Mouse (Mus musculus) liver, embryonic 12.5 days (tissue): ENCODE results near the gene Crcp. TPM values are rescaled to one million over a fixed set of nuclear protein-coding genes. Genes with fewer than 3 reads are reported as not detected.

Experiments
- polyA plus RNA-seq: library from polyadenylated mRNA; unstranded; fragments of >200 nt; fragmentation: Nextera tagmentation; extraction: Ambion mirVana; gene quantifications from 2 replicates; pipeline ENCODE4 v1.2.1, GENCODE M21; 2016

Crcp gene
- polyA plus RNA-seq, 1 experiment from 2014 or later: 34.7 TPM

Other genes starting within 250 kb of the Crcp start
- 88.0 and 88.7 TPM in 2 replicates for gene Psph, start 241.8 kb upstream of the Crcp start, polyA plus RNA-seq
- 34.1 and 36.2 TPM in 2 replicates for gene Sumf2, start 182.3 kb upstream of the Crcp start, polyA plus RNA-seq
- gene Chchd2, start 141.8 kb upstream of the Crcp start, polyA plus RNA-seq: 607 and 628 TPM in 2 replicates
- 1.7 and 1.8 TPM in 2 replicates for gene Zbed5, start 133.6 kb upstream of the Crcp start, polyA plus RNA-seq
- gene Phkg1, start 130.7 kb upstream of the Crcp start, polyA plus RNA-seq: 0.23 TPM in 2 replicates
- 0.87 and 0.92 TPM in 2 replicates for gene Nupr1l, start 120.8 kb upstream of the Crcp start, polyA plus RNA-seq
- 29.8 and 31.2 TPM in 2 replicates for gene Vkorc1l1, start 87.3 kb upstream of the Crcp start, polyA plus RNA-seq
- gene Gusb, start 26.2 kb upstream of the Crcp start, polyA plus RNA-seq: 44.8 and 49.1 TPM in 2 replicates
- gene Asl, start within 50 bp of the Crcp start, polyA plus RNA-seq: 39.1 and 41.1 TPM in 2 replicates
- 37.1 and 37.2 TPM in 2 replicates for gene Tpst1, start 44.0 kb downstream of the Crcp start, polyA plus RNA-seq
- 7.8 and 8.0 TPM in 2 replicates for gene Kctd7, start 115.6 kb downstream of the Crcp start, polyA plus RNA-seq
- 31.9 and 34.5 TPM in 2 replicates for gene Rabgef1, start 142.5 kb downstream of the Crcp start, polyA plus RNA-seq
- gene Tmem248, start 187.8 kb downstream of the Crcp start, polyA plus RNA-seq: 45.4 and 46.4 TPM in 2 replicates
- 64.5 and 68.1 TPM in 2 replicates for gene Sbds, start 226.2 kb downstream of the Crcp start, polyA plus RNA-seq
- 21.2 and 21.6 TPM in 2 replicates for gene Tyw1, start 226.3 kb downstream of the Crcp start, polyA plus RNA-seq